Mouse (Mus musculus) testis, adult 2 months (tissue): ENCODE results near the gene Myo1e.

ENCODE experiments used
- CTCF ChIP-seq: fragments of 200-500 bp; IDR thresholded peaks from 2 replicates; pipeline ENCODE4 v1.5.1; 2012; ENCODE audit warnings: low read depth, mild to moderate bottlenecking, inconsistent platforms, low read length, moderate library complexity; ENCODE audit not compliant: control insufficient read depth, insufficient read depth, insufficient replicate concordance
- POLR2A ChIP-seq: fragments of 200-500 bp; IDR thresholded peaks from 2 replicates; pipeline ENCODE4 v1.6.1; 2012; ENCODE audit warnings: low read depth, mild to moderate bottlenecking, inconsistent platforms, low read length, moderate library complexity; ENCODE audit not compliant: control insufficient read depth

GRCm38 (mm10) chr9:70383750-70384149 lies 176.6 kb downstream of the Myo1e start:
- no peak for TF ChIP-seq POLR2A
- TF ChIP-seq CTCF: no peak
